Mouse (Mus musculus) central nervous system, embryonic 11.5 days (tissue): ENCODE results near the gene Gm21731. TPM values are rescaled to one million over a fixed set of nuclear protein-coding genes. Genes with fewer than 3 reads are reported as not detected.

ENCODE experiments used
- polyA plus RNA-seq: library from polyadenylated mRNA; depleted of rRNA; stranded (reverse); fragments of >200 nt; gene quantifications from 2 replicates; pipeline ENCODE4 v1.2.3, GENCODE M21; 2012; rRNA removed

The Gm21731 gene
- not detected in 2 replicates for polyA plus RNA-seq

GRCm38 (mm10) chr13:120238811-120239210, at the start of gene Gm21731:
Gm21731 (plus strand) TSS chr13:120239111.

GRCm38 (mm10) chr13:120215847-120216246, 23.1 kb upstream of the Gm21731 start, which contains the start of gene Gm21762:
Gm21762 (minus strand) TSS chr13:120215947.

GRCm38 (mm10) chr13:120262870-120263269, 24.0 kb downstream of the Gm21731 start, which contains the start of gene AF067061:
AF067061 (plus strand) TSS chr13:120263114.

Other genes with a start within 250 kb of the Gm21731 start
- not detected in 2 replicates for gene Gm36079, start 212.1 kb upstream of the Gm21731 start, polyA plus RNA-seq
- gene Gm21188, start 186.9 kb upstream of the Gm21731 start, polyA plus RNA-seq = not detected in 2 replicates
- not detected in 2 replicates for gene Gm20767, start 98.9 kb upstream of the Gm21731 start, polyA plus RNA-seq
- gene Gm21818, start 66.7 kb upstream of the Gm21731 start, polyA plus RNA-seq = 0.36 TPM in 1 of 2 replicates, not detected in the other
- not detected in 2 replicates for gene Gm21762, start 23.2 kb upstream of the Gm21731 start, polyA plus RNA-seq
- not detected in 2 replicates for gene AF067061, start 24.0 kb downstream of the Gm21731 start, polyA plus RNA-seq
- gene BC147527, start 61.3 kb downstream of the Gm21731 start, polyA plus RNA-seq = 0.08 and 0.21 TPM in 2 replicates
- not detected in 2 replicates for gene Tcstv3, start 77.8 kb downstream of the Gm21731 start, polyA plus RNA-seq